Comparison of ENCODE assay signal across 10 mouse cellular contexts in genomic region chr15:103347275-103347684, GRCm38 (mm10). TPM values are rescaled to one million over a fixed set of nuclear protein-coding genes. Genes with fewer than 3 reads are reported as not detected.
DNase-seq lines count a peak whose midpoint lies in the region; ATAC-seq and TF ChIP-seq lines count a peak whose summit lies in the region.
"Had no signal": no experiment of that assay in that cellular context is flagged by ENCODE, and none has a peak within 500 bp of the region (broad histone marks: within the 10 kb centered on the region; RNA-seq: fewer than 3 reads in every experiment).

No protein-coding gene starts in this region.

- no peak for TF ChIP-seq EP300 in ES-Bruce4 (IDR thresholded peaks at IDR 0.05; ENCODE audit: insufficient read depth, low read depth, low read length)
- no peak for TF ChIP-seq EP300 in lung, postnatal 0 days (IDR thresholded peaks at IDR 0.05)

- no peak for TF ChIP-seq POLR2A in ES-Bruce4 (IDR thresholded peaks at IDR 0.05; ENCODE audit: insufficient read depth, low read length)

- H3K27me3 ChIP-seq in kidney, embryonic 15.5 days = peaks cover under 1% of the 10 kb centered on the region; the same call in 1 of the 2 replicates
- no peaks in the 10 kb centered on the region for H3K27me3 ChIP-seq in ES-Bruce4 (ENCODE audit: control insufficient read depth, insufficient read depth, low read length, poor library complexity, severe bottlenecking)
- no peaks in the 10 kb centered on the region for H3K27me3 ChIP-seq in lung, postnatal 0 days (replicated peaks; ENCODE audit: insufficient read depth, low read length)
- H3K27me3 ChIP-seq: lung, embryonic 15.5 days had no signal

- H3K9me3 ChIP-seq in kidney, embryonic 15.5 days (replicated peaks) = no peaks in the 10 kb centered on the region
- no peaks in the 10 kb centered on the region for H3K9me3 ChIP-seq in ES-Bruce4 (replicated peaks; ENCODE audit: control insufficient read depth, insufficient read depth, low read length, poor library complexity, severe bottlenecking)
- no peaks in the 10 kb centered on the region for H3K9me3 ChIP-seq in lung, postnatal 0 days (ENCODE audit: low read length)
- H3K9me3 ChIP-seq: lung, embryonic 15.5 days had no signal

- no peak overlapping the region for H3K4me3 ChIP-seq in kidney, embryonic 15.5 days (replicated peaks)
- no peak overlapping the region for H3K4me3 ChIP-seq in ES-Bruce4 (ENCODE audit: low read depth, low read length)
- H3K4me3 ChIP-seq in lung, postnatal 0 days (ENCODE audit: low read depth, low read length) = no peak overlapping the region
- H3K4me3 ChIP-seq: erythroblast, embryonic 14.5 days; lung, embryonic 15.5 days had no signal

- no peak overlapping the region for H3K27ac ChIP-seq in kidney, embryonic 15.5 days
- H3K27ac ChIP-seq in ES-Bruce4 (ENCODE audit: insufficient read depth, low read length) = no peak overlapping the region
- H3K27ac ChIP-seq in lung, postnatal 0 days (ENCODE audit: low read length) = no peak overlapping the region
- H3K27ac ChIP-seq: lung, embryonic 15.5 days had no signal

- H3K36me3 ChIP-seq in kidney, embryonic 15.5 days = peaks cover 85% of the 10 kb centered on the region
- peaks cover 48% of the 10 kb centered on the region for H3K36me3 ChIP-seq in ES-Bruce4 (ENCODE audit: control insufficient read depth, insufficient read depth, low read length, poor library complexity, severe bottlenecking)
- peaks cover 28% of the 10 kb centered on the region for H3K36me3 ChIP-seq in lung, postnatal 0 days (ENCODE audit: insufficient read depth, low read length)

- WGBS in kidney, embryonic 15.5 days = 0% methylated on average over 2 of the region's 2 CpGs
- 0% methylated on average over 2 of the region's 2 CpGs for WGBS in lung, postnatal 0 days

- no peaks in the 10 kb centered on the region for H3K4me1 ChIP-seq in kidney, embryonic 15.5 days
- H3K4me1 ChIP-seq in ES-Bruce4 (ENCODE audit: control insufficient read depth, insufficient read depth, low read length) = no peaks in the 10 kb centered on the region
- no peaks in the 10 kb centered on the region for H3K4me1 ChIP-seq in lung, postnatal 0 days (ENCODE audit: insufficient read depth, low read depth, low read length)
- H3K4me1 ChIP-seq: lung, embryonic 15.5 days had no signal

- ATAC-seq in kidney, embryonic 15.5 days (replicated peaks; ENCODE audit: low FRiP score) = no peak
- peak; percentile 57 to 68 for ATAC-seq in hematopoietic stem cell, adult 5-6 weeks (replicated peaks in 1 of 2; ENCODE audit: insufficient read depth in 1 of 2, low FRiP score in 2 of 2, low TSS enrichment in 1 of 2, low read depth in 1 of 2, poor library complexity in 2 of 2, severe bottlenecking in 2 of 2)
- ATAC-seq in lung, postnatal 0 days = peak; percentile 49; the same call in 1 of the 2 replicates

- DNase-seq in kidney, adult 11 months = peak; percentile 55
- peak; percentile 91 for DNase-seq in brain, adult 2 months (ENCODE audit: low read depth, low spot score)
- DNase-seq in lung, postnatal 0 days (ENCODE audit: low spot score) = peak; percentile 89
- DNase-seq in right cerebral cortex, postnatal 4 days = peak; percentile 64
- DNase-seq in ovary, postnatal 14 days (ENCODE audit: low spot score) = no peak

- H3K4me2 ChIP-seq in kidney, embryonic 15.5 days = no peak overlapping the region
- H3K4me2 ChIP-seq in lung, postnatal 0 days (replicated peaks; ENCODE audit: low read depth, low read length) = no peak overlapping the region
- H3K4me2 ChIP-seq: lung, embryonic 15.5 days had no signal

- TF ChIP-seq CTCF in ES-Bruce4 (IDR thresholded peaks at IDR 0.05; ENCODE audit: low read depth, low read length) = peak; percentile 68
- peak; percentile 80 for TF ChIP-seq CTCF in lung, postnatal 0 days (IDR thresholded peaks at IDR 0.05)

- H3K9ac ChIP-seq in kidney, embryonic 15.5 days = no peak overlapping the region
- no peak overlapping the region for H3K9ac ChIP-seq in ES-Bruce4 (ENCODE audit: low read depth, poor library complexity, severe bottlenecking)
- H3K9ac ChIP-seq in lung, postnatal 0 days (replicated peaks; ENCODE audit: low read depth) = no peak overlapping the region
- H3K9ac ChIP-seq: lung, embryonic 15.5 days had no signal

RNA-seq across cellular contexts. Expression of gene Zfp385a, which starts 7.4 kb away (rescaled TPM):
- polyA plus RNA-seq in kidney, embryonic 15.5 days (2015; fragmentation: Nextera tagmentation; extraction: Ambion mirVana) = 12.5 and 14.4 TPM in 2 replicates
- 26.8 and 29.6 TPM in 2 replicates for polyA plus RNA-seq in ES-Bruce4 (2011; ENCODE audit: insufficient read depth, insufficient read length, low read depth, missing spikeins)
- total RNA-seq in hematopoietic stem cell, adult 5-6 weeks (2017) = 2.7 and 3.9 TPM in 2 replicates
- 5.0 and 6.5 TPM in 2 replicates for polyA plus RNA-seq in lung, postnatal 0 days (2015; fragmentation: Nextera tagmentation; extraction: Ambion mirVana)

RNA-seq across cellular contexts. Expression of gene Itga5, which starts 19.3 kb away (rescaled TPM):
- polyA plus RNA-seq in kidney, embryonic 15.5 days (2015; fragmentation: Nextera tagmentation; extraction: Ambion mirVana) = 32.8 and 41.3 TPM in 2 replicates
- 35.6 and 39.5 TPM in 2 replicates for polyA plus RNA-seq in ES-Bruce4 (2011; ENCODE audit: insufficient read depth, insufficient read length, low read depth, missing spikeins)
- 10.3 and 11.7 TPM in 2 replicates for total RNA-seq in hematopoietic stem cell, adult 5-6 weeks (2017)
- 30.0 and 31.2 TPM in 2 replicates for polyA plus RNA-seq in lung, postnatal 0 days (2015; fragmentation: Nextera tagmentation; extraction: Ambion mirVana)

RNA-seq across cellular contexts. Expression of gene Gpr84, which starts 36.9 kb away (rescaled TPM):
- 0.42 and 0.48 TPM in 2 replicates for polyA plus RNA-seq in kidney, embryonic 15.5 days (2015; fragmentation: Nextera tagmentation; extraction: Ambion mirVana)
- not detected in 2 replicates for polyA plus RNA-seq in ES-Bruce4 (2011; ENCODE audit: insufficient read depth, insufficient read length, low read depth, missing spikeins)
- total RNA-seq in hematopoietic stem cell, adult 5-6 weeks (2017) = 1.3 and 2.1 TPM in 2 replicates
- 0.67 and 2.2 TPM in 2 replicates for polyA plus RNA-seq in lung, postnatal 0 days (2015; fragmentation: Nextera tagmentation; extraction: Ambion mirVana)
- polyA plus RNA-seq: erythroblast, embryonic 14.5 days had no signal
